Mouse (Mus musculus) MEL (cell line): ENCODE data around the gene Zdhhc14. TPM values are rescaled to one million over a fixed set of nuclear protein-coding genes. Genes with fewer than 3 reads are reported as not detected.

Experiments used
- DNase-seq: peaks from one replicate; pipeline ENCODE4 v3.0.0; 2011; ENCODE audit warnings: low read depth, low spot score
- H3K27ac ChIP-seq: 2 replicates; pipeline ENCODE4 v1.5.1; 2012; ENCODE audit warnings: low read depth, mild to moderate bottlenecking, control low read depth, low read length, moderate library complexity; ENCODE audit not compliant: control insufficient read depth
- H3K27me3 ChIP-seq, 2 experiments: fragments of 150-350 bp in 1 of 2; sonication (generic) in 1 of 2; 2 replicates each; pipeline ENCODE4 v1.6.1; 2012; ENCODE audit warnings: low read length in 2 of 2, mild to moderate bottlenecking in 2 of 2, improper control_type of control experiment in 1 of 2, moderate library complexity in 1 of 2; ENCODE audit not compliant: insufficient read depth in 2 of 2, control insufficient read depth in 1 of 2
- H3K36me3 ChIP-seq, 2 experiments: 2 replicates each; pipeline ENCODE4 v1.6.1; 2012 to 2014; ENCODE audit warnings: low read length in 2 of 2, improper control_type of control experiment in 1 of 2, inconsistent platforms in 1 of 2, mild to moderate bottlenecking in 1 of 2; ENCODE audit not compliant: insufficient read depth in 2 of 2, control insufficient read depth in 1 of 2
- H3K4me1 ChIP-seq, 2 experiments: fragments of 150-350 bp in 1 of 2; sonication (generic) in 1 of 2; 2 replicates each; pipeline ENCODE4 v1.6.1; 2012; ENCODE audit warnings: low read length in 2 of 2, improper control_type of control experiment in 1 of 2, mild to moderate bottlenecking in 1 of 2; ENCODE audit not compliant: insufficient read depth in 2 of 2, control insufficient read depth in 1 of 2
- H3K4me3 ChIP-seq, 2 experiments: fragments of 150-350 bp in 1 of 2; sonication (generic) in 1 of 2; 2 replicates each; pipeline ENCODE4 v1.5.1; 2012; ENCODE audit warnings: low read depth in 2 of 2, low read length in 2 of 2, mild to moderate bottlenecking in 2 of 2, moderate library complexity in 2 of 2, control low read depth in 1 of 2, improper control_type of control experiment in 1 of 2; ENCODE audit not compliant: control insufficient read depth in 1 of 2, insufficient read depth in 1 of 2
- H3K79me2 ChIP-seq: 2 replicates; pipeline ENCODE4 v1.6.1; 2012; ENCODE audit warnings: mild to moderate bottlenecking, low read length, moderate library complexity; ENCODE audit not compliant: control insufficient read depth, poor library complexity, insufficient read depth
- H3K9ac ChIP-seq: 2 replicates; pipeline ENCODE4 v1.6.1; 2012; ENCODE audit warnings: low read depth, mild to moderate bottlenecking, control low read depth, low read length, moderate library complexity; ENCODE audit not compliant: control insufficient read depth, poor library complexity, severe bottlenecking
- H3K9me3 ChIP-seq: fragments of 150-350 bp; sonication (generic); replicated peaks from 2 replicates; pipeline ENCODE4 v1.6.1; 2012; ENCODE audit warnings: mild to moderate bottlenecking, low read length, improper control_type of control experiment, moderate library complexity; ENCODE audit not compliant: insufficient read depth
- CHD1 ChIP-seq: IDR thresholded peaks from 2 replicates; pipeline ENCODE4 v1.6.1; 2012; ENCODE audit warnings: low read depth, mild to moderate bottlenecking, inconsistent platforms, low read length, improper control_type of control experiment
- CTCF ChIP-seq, 3 experiments: IDR thresholded peaks in 2 of 3; conservative IDR thresholded peaks in 1 of 3; 2 replicates each; pipeline ENCODE4 v1.5.1; 2011 to 2012; ENCODE audit warnings: low read length in 3 of 3, low read depth in 2 of 3, mild to moderate bottlenecking in 2 of 3, improper control_type of control experiment in 1 of 3, inconsistent platforms in 1 of 3, mixed read lengths in 1 of 3, moderate library complexity in 1 of 3; ENCODE audit not compliant: control insufficient read depth in 1 of 3, insufficient read depth in 1 of 3, poor library complexity in 1 of 3, severe bottlenecking in 1 of 3
- MAFK ChIP-seq: IDR thresholded peaks from 2 replicates; pipeline ENCODE4 v1.6.1; 2011; ENCODE audit warnings: low read depth, mild to moderate bottlenecking, low read length, improper control_type of control experiment, borderline replicate concordance
- MAZ ChIP-seq: IDR thresholded peaks from 2 replicates; pipeline ENCODE4 v1.6.1; 2012; ENCODE audit warnings: low read depth, mild to moderate bottlenecking, inconsistent platforms, low read length, improper control_type of control experiment
- MEF2A ChIP-seq: IDR thresholded peaks from 2 replicates; pipeline ENCODE4 v1.6.1; 2014; ENCODE audit warnings: low read depth, mild to moderate bottlenecking, inconsistent platforms, low read length, improper control_type of control experiment; ENCODE audit not compliant: poor library complexity, insufficient replicate concordance, severe bottlenecking; ENCODE audit errors: extremely low read depth
- MYB ChIP-seq: IDR thresholded peaks from 2 replicates; pipeline ENCODE4 v1.6.1; 2011; ENCODE audit warnings: mild to moderate bottlenecking, low read depth, low read length, improper control_type of control experiment
- NELFE ChIP-seq: IDR thresholded peaks from 2 replicates; pipeline ENCODE4 v1.6.1; 2011; ENCODE audit warnings: low read depth, low read length, improper control_type of control experiment
- POLR2A ChIP-seq, 2 experiments: IDR thresholded peaks; 2 replicates each; pipeline ENCODE4 v1.6.1; 2011 to 2012; ENCODE audit warnings: low read length in 2 of 2, mild to moderate bottlenecking in 2 of 2, control low read depth in 1 of 2, improper control_type of control experiment in 1 of 2, low read depth in 1 of 2, moderate library complexity in 1 of 2; ENCODE audit not compliant: control insufficient read depth in 1 of 2, insufficient read depth in 1 of 2, poor library complexity in 1 of 2
- RAD21 ChIP-seq: IDR thresholded peaks from 2 replicates; pipeline ENCODE4 v1.6.1; 2011; ENCODE audit warnings: mild to moderate bottlenecking, low read depth, low read length, improper control_type of control experiment
- SIN3A ChIP-seq: IDR thresholded peaks from 2 replicates; pipeline ENCODE4 v1.6.1; 2012; ENCODE audit warnings: low read length, improper control_type of control experiment, inconsistent platforms
- UBTF ChIP-seq: IDR thresholded peaks from 2 replicates; pipeline ENCODE4 v1.6.1; 2012; ENCODE audit warnings: low read depth, mild to moderate bottlenecking, inconsistent platforms, low read length, improper control_type of control experiment, moderate library complexity, borderline replicate concordance; ENCODE audit not compliant: insufficient read depth
- USF1 ChIP-seq: IDR thresholded peaks from 2 replicates; pipeline ENCODE4 v1.6.1; 2014; ENCODE audit warnings: low read depth, mild to moderate bottlenecking, inconsistent platforms, low read length, improper control_type of control experiment, moderate library complexity
- USF2 ChIP-seq, 2 experiments: IDR thresholded peaks; 2 replicates each; pipeline ENCODE4 v1.6.1; 2011 to 2012; ENCODE audit warnings: improper control_type of control experiment in 2 of 2, low read length in 2 of 2, borderline replicate concordance in 1 of 2, inconsistent platforms in 1 of 2, low read depth in 1 of 2, mild to moderate bottlenecking in 1 of 2; ENCODE audit not compliant: insufficient read depth in 1 of 2
- ZC3H11A ChIP-seq: IDR thresholded peaks from 2 replicates; pipeline ENCODE4 v1.6.1; 2012; ENCODE audit warnings: low read depth, mild to moderate bottlenecking, inconsistent platforms, low read length, improper control_type of control experiment
- ZKSCAN1 ChIP-seq: IDR thresholded peaks from 2 replicates; pipeline ENCODE4 v1.6.1; 2012; ENCODE audit warnings: low read depth, mild to moderate bottlenecking, inconsistent platforms, low read length, improper control_type of control experiment, moderate library complexity
- ZMIZ1 ChIP-seq: IDR thresholded peaks from 2 replicates; pipeline ENCODE4 v1.6.1; 2012; ENCODE audit warnings: low read depth, mild to moderate bottlenecking, inconsistent platforms, low read length, improper control_type of control experiment, moderate library complexity
- polyA plus RNA-seq, 2 experiments: library from polyadenylated mRNA; stranded (reverse) in 1 of 2; unstranded in 1 of 2; fragments of >175 nt in 1 of 2; fragments of >200 nt in 1 of 2; gene quantifications; 2 replicates each; pipeline versions ENCODE4 v1.2.1 to v1.2.4; 2012; ENCODE audit warnings: low replicate concordance in 2 of 2, low read depth in 1 of 2; ENCODE audit not compliant: insufficient read length in 2 of 2, insufficient read depth in 1 of 2, missing spikeins in 1 of 2
- total RNA-seq: library from RNA; depleted of rRNA; stranded (reverse); fragments of 300-350 nt; gene quantifications from 2 replicates; pipeline ENCODE4 v1.2.3, GENCODE M21; 2012

Zdhhc14 gene
- total and polyA plus RNA-seq, 3 experiments, result 3.4 to 4.9 TPM; not detected in 1

DNA sequence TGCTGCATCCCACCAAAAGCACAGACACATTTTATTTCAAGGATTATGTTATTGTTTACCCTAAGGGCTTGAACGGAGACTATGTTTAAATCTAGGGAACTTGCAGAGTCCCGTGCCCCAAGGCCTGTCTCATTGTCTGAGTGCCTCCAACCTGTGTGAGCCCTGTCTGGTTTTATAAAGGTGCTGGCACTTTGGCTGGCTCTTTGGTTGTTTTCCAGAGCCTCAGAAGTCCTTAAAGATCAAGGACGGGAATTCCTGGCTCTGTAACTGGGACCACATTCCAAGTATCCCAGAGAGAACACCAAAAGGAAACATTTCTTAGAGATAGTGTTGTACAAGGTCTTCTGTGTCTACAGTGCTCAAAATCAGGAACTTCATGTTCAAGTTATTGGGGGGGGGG is 49.1 kb upstream of the Zdhhc14 start (continued):
- no peak for TF ChIP-seq POLR2A (IDR thresholded peaks at IDR 0.05; ENCODE audit: control insufficient read depth in 1 of 2, insufficient read depth in 1 of 2, low read depth in 1 of 2, low read length in 2 of 2, poor library complexity in 1 of 2)
- TF ChIP-seq, all 39 proteins: peak for 0

DNA sequence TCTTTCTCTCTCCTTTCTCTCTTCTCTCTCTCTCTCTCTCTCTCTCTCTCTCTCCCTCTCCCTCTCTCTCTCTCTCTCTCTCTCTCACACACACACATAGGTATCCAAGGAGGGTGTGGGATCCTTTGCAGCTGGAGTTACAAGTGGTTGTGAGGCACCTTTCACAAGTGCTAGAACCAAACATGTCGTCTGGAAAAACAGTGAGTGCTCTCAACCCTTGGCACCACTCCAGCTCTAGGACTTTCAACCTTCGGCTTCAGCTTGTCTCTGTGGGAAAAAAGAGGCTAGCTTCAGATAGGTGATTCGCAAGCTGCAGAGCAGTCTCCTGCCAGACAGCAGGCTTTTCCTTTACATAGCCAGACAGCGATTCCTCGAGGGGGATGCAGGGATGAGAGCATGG is 48.6 kb upstream of the Zdhhc14 start:
- Histone ChIP-seq H3K9ac (no peak overlapping the region), H3K36me3 (peaks cover 0 to 9% of the 10 kb centered on the region in 2 experiments; a peak in 2 of 4 replicates), H3K9me3 (no peaks in the 10 kb centered on the region), H3K4me1 (peaks cover 0 to 3% of the 10 kb centered on the region in 2 experiments; a peak in 1 of 4 replicates), H3K79me2 (peaks cover 7% of the 10 kb centered on the region), H3K4me3 (no peak overlapping the region), H3K27me3 (peaks cover 0 to 3% of the 10 kb centered on the region in 2 experiments; a peak in 2 of 4 replicates), H3K27ac (no peak overlapping the region)
- TF ChIP-seq MAZ (no peak), RAD21 (no peak), ZMIZ1 (no peak), CHD1 (no peak), POLR2A (IDR thresholded peaks at IDR 0.05; ENCODE audit: control insufficient read depth in 1 of 2, insufficient read depth in 1 of 2, low read depth in 1 of 2, low read length in 2 of 2, poor library complexity in 1 of 2) (no peak), USF2 (IDR thresholded peaks at IDR 0.05; ENCODE audit: borderline replicate concordance in 1 of 2, insufficient read depth in 1 of 2, low read depth in 1 of 2, low read length in 2 of 2) (no peak), MAFK (no peak), NELFE (no peak), MEF2A (no peak)
- DNase-seq, result no peak

DNA sequence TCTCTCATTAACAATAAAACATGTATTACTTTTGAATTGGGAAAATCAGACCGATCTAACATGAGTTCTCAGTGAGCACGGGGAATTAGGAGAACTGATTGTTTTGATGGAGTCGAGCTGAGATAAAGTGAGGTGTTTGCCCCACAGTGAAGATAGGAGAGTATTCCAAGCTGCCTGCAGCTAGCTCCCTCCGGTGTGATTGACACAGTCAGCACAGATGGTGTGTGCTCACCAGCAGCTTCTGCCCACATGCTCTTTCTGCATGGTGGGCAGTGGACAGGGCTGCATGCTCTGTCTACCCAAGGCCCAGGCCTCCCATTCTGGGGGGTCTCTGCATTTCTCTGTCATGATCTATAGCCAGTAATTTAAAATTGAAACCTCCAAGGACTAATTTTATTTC is 38.7 kb upstream of the Zdhhc14 start:
- Histone ChIP-seq H3K27ac (no peak overlapping the region), H3K4me3 (no peak overlapping the region), H3K4me1 (no peaks in the 10 kb centered on the region), H3K79me2 (no peaks in the 10 kb centered on the region), H3K36me3 (no peaks in the 10 kb centered on the region), H3K27me3 (peaks cover 2% of the 10 kb centered on the region in 2 experiments; a peak in 1 of 4 replicates), H3K9me3 (no peaks in the 10 kb centered on the region), H3K9ac (no peak overlapping the region)
- TF ChIP-seq ZC3H11A (no peak), USF2 (IDR thresholded peaks at IDR 0.05; ENCODE audit: borderline replicate concordance in 1 of 2, insufficient read depth in 1 of 2, low read depth in 1 of 2, low read length in 2 of 2) (no peak), USF1 (no peak), SIN3A (no peak), MAFK (no peak), UBTF (no peak), MYB (no peak), NELFE (no peak), ZKSCAN1 (no peak), MAZ (no peak), CTCF (IDR thresholded peaks at IDR 0.05 in 2 of 3, conservative IDR thresholded peaks at IDR 0.05 in 1 of 3; ENCODE audit: control insufficient read depth in 1 of 3, insufficient read depth in 1 of 3, low read depth in 2 of 3, low read length in 3 of 3, poor library complexity in 1 of 3, severe bottlenecking in 1 of 3) (no peak)
- no peak for DNase-seq
